Mouse (Mus musculus) neural tube, embryonic 12.5 days (tissue): Measurements from ENCODE around the gene Bahcc1. TPM values are rescaled to one million over a fixed set of nuclear protein-coding genes. Genes with fewer than 3 reads are reported as not detected.

Experiments
- ATAC-seq: fragments of 200-750 bp; cut with Nextera tagmentation; 2 replicates; pipeline ENCODE4 v1.8.0; 2017; ENCODE audit warnings: low read depth, mild to moderate bottlenecking, moderate TSS enrichment, moderate library complexity; ENCODE audit not compliant: low FRiP score
- H3K27ac ChIP-seq: fragments of 300-500 bp; sonication (generic); 2 replicates; pipeline ENCODE4 v1.5.1; 2016
- H3K27me3 ChIP-seq: fragments of 300-500 bp; sonication (generic); replicated peaks from 2 replicates; pipeline ENCODE4 v1.6.1; 2016; ENCODE audit warnings: mild to moderate bottlenecking
- H3K36me3 ChIP-seq: fragments of 300-500 bp; sonication (generic); 2 replicates; pipeline ENCODE4 v1.6.1; 2016; ENCODE audit warnings: mild to moderate bottlenecking
- H3K4me1 ChIP-seq: fragments of 300-500 bp; sonication (generic); 2 replicates; pipeline ENCODE4 v1.6.1; 2016
- H3K4me2 ChIP-seq: fragments of 300-500 bp; sonication (generic); replicated peaks from 2 replicates; pipeline ENCODE4 v1.6.1; 2016; ENCODE audit warnings: mild to moderate bottlenecking
- H3K4me3 ChIP-seq: fragments of 300-500 bp; sonication (generic); 2 replicates; pipeline ENCODE4 v1.5.1; 2016
- H3K9ac ChIP-seq: fragments of 300-500 bp; sonication (generic); 2 replicates; pipeline ENCODE4 v1.6.1; 2016; ENCODE audit warnings: mild to moderate bottlenecking
- H3K9me3 ChIP-seq: fragments of 300-500 bp; sonication (generic); 2 replicates; pipeline ENCODE4 v1.6.1; 2016; ENCODE audit warnings: mild to moderate bottlenecking
- WGBS: fragments of 180-500 bp; shearing (Covaris S2); methylation state at CpG from one replicate; pipeline ENCODE4 v1.1.7; 2016; 5-methylcytosine and 5-hydroxymethylcytosine counted together
- polyA plus RNA-seq: library from polyadenylated mRNA; unstranded; fragments of >200 nt; fragmentation: Nextera tagmentation; extraction: Ambion mirVana; gene quantifications from 2 replicates; pipeline ENCODE4 v1.2.1, GENCODE M21; 2016

The Bahcc1 gene
- polyA plus RNA-seq, 1 experiment from 2014 or later: 21.6 TPM

DNA sequence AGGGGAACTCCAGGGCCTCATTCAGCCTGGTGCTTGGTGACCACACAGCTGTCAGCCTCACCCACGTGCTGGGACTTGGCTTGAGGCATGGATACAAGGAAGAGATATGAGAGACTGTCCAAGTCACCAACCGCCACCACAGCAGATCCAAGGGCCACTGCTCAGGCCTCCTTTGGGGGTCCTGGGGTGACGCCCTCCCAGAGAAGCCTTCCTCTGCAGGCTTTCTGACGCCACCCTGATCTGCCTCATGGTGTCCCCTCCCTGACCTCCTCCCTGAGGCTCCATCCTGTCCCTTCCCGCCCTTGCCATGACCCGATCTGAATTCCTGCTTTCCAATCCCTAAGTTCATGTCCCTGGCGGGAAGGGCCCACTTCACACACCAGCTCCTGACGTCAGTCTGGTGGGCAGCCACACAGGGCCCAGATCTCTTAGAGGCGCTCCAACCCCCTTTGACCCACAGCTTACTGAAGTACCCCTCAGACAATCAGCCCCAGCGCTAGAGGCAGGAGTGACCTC, 17.0 kb upstream of the Bahcc1 start:
- H3K4me2 ChIP-seq: peak overlapping the region; percentile 39; the same call in 1 of the 2 replicates
- H3K4me3 ChIP-seq: no peak overlapping the region
- peak overlapping the region; percentile 91 for H3K27ac ChIP-seq
- no peaks in the 10 kb centered on the region for H3K36me3 ChIP-seq
- 42% methylated on average over 10 of the region's 10 CpGs for WGBS
- H3K9ac ChIP-seq: no peak overlapping the region
- H3K9me3 ChIP-seq: no peaks in the 10 kb centered on the region
- 0 out of 2 replicates have a peak, but pooled peaks have one; percentile 41 for ATAC-seq
- peaks cover 41% of the 10 kb centered on the region for H3K4me1 ChIP-seq
- H3K27me3 ChIP-seq: no peaks in the 10 kb centered on the region

DNA sequence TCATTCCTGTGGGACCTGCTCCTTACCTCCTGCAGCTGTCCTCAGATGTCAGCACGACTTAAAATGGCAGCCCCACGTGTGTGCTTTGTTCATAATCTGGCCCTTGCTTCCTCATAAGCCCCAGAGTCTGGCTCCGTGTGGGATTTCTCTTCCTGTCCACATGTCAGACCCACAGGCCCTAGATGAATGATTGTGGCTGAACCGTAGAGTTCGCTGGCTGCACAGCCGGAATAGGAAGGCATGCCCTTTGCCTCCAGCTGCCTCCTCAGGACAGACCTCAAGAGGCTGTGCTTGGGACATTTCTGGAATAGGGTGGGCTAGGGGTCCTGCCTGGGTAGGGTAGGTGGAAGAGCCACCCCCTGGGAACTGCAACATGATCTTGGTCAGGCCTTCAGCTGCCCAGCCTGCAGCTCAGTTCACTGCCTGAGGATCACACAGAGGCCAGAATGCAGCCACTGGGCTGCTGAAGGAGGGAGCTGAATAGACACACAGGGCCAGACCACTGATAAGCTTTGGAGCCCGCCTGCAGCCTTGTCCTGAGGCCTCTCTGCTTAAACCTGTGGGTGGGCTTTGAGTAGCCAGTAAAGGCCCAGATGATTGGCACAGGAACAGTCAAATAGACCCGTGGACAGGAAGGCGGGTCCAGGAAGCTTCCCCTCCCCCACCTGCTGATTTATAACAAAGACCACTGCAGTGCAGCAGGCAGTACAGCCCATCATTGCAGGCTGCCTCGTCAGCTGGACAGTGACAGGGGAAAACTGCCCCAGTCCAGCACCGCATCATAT, 16.0 kb upstream of the Bahcc1 start:
- Histone ChIP-seq H3K4me1 (peaks cover 51% of the 10 kb centered on the region), H3K4me2 (peak overlapping the region; percentile 39), H3K27me3 (no peaks in the 10 kb centered on the region), H3K27ac (peak overlapping the region; percentile 91), H3K9me3 (no peaks in the 10 kb centered on the region), H3K4me3 (peak overlapping the region; percentile 3; the same call in 1 of the 2 replicates), H3K36me3 (no peaks in the 10 kb centered on the region), H3K9ac (peak overlapping the region; percentile 49)
- peak; percentile 91 for ATAC-seq
- WGBS: 6% methylated on average over 11 of the region's 11 CpGs

DNA sequence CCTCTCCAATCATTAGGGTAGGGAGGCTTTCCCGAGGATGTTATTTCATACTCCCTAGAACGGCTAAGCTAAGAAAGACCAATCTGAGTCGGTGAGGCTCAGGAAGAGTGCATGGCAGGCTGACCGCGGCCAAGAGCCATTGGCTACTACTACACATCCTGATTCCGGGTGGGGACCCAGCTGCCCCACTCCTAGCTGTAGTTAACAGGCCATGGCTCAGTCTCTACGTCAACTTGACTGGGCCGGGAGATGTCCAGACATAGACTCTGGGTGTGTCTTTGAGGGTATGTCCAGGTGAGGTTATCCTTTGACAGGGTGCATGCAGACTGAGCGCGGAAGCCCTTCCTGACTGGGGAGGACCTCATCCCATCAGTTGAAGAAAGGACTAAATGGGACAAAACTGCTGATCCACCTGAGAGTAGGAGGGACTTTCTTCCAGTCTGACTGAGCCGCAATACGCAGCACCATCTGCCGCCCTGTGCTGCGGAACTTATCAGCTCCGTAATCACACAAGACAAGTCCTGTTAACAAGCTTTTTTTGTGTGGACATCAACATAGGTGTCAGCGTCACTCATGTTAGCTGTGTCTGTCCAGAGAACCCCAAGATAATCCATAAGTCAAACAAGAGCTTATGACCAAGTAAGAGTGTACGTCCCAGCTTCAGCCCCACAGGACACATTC, 14.4 kb upstream of the Bahcc1 start:
- no peak overlapping the region; the same call in 1 of the 2 replicates for H3K4me2 ChIP-seq
- peaks cover 57% of the 10 kb centered on the region for H3K4me1 ChIP-seq
- ATAC-seq: no peak
- WGBS: 89% methylated on average over 17 of the region's 17 CpGs
- no peaks in the 10 kb centered on the region for H3K36me3 ChIP-seq
- no peak overlapping the region for H3K4me3 ChIP-seq
- H3K27ac ChIP-seq: no peak overlapping the region
- no peaks in the 10 kb centered on the region for H3K9me3 ChIP-seq
- no peak overlapping the region for H3K9ac ChIP-seq
- H3K27me3 ChIP-seq: no peaks in the 10 kb centered on the region

DNA sequence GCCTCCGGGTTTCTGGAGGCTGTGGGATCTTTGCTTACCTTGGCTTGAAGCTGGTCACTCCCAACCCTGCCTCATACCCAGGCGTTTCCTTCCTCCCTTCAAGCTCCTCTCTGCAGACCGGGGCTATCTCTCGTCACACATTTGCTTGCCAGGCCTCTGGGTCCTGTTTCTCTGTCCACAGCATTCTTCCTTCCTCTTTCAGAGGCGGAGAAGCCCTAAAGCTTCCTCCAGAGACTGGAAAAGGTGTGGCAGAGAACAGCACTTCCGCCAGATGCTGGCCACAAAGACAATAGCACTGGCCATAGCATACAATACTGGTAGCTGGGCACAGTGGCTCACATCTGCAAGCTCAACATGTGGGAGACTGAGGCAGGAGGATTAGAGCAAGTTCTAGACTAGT, 13.8 kb upstream of the Bahcc1 start:
- H3K36me3 ChIP-seq: no peaks in the 10 kb centered on the region
- no peak overlapping the region for H3K4me2 ChIP-seq
- no peaks in the 10 kb centered on the region for H3K9me3 ChIP-seq
- ATAC-seq: no peak
- H3K4me1 ChIP-seq: peaks cover 64% of the 10 kb centered on the region
- no peaks in the 10 kb centered on the region for H3K27me3 ChIP-seq
- no peak overlapping the region for H3K4me3 ChIP-seq
- no peak overlapping the region for H3K27ac ChIP-seq
- WGBS: 78% methylated on average over 6 of the region's 6 CpGs
- H3K9ac ChIP-seq: no peak overlapping the region

DNA sequence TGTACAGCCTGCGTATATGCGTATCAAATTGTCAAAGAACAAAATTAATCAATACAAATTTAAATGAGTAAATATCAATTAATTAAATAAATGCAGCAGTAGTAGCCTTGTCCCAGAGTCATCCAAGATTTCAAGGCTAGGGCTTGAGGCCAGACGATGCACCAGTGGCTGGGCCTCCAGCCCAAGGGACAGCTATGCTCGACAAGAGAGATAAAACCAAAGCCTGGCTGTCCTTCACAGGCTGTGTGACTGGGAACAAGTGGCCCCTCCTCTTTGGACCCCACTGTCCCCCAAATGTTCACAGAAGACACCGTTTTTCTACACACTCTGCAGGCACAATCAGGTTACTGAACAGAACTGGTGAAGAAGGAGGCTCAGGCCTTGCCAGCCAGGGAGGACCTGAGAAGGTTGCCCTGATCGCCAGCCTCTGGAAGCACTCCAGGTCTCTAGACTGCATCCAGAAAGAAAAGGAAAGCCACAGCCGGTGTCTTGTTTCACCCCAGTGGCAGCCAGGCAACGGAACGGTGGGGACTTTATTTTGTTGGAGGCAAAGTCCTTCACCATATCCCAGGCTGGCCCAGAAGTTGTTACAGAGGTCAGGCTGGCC, 12.7 kb upstream of the Bahcc1 start:
- 54% methylated on average over 9 of the region's 9 CpGs for WGBS
- Histone ChIP-seq H3K4me1 (peaks cover 74% of the 10 kb centered on the region), H3K9me3 (no peaks in the 10 kb centered on the region), H3K27ac (no peak overlapping the region), H3K4me3 (no peak overlapping the region), H3K4me2 (0 out of 2 replicates have a peak overlapping the region, but pooled peaks have one; percentile 1), H3K36me3 (no peaks in the 10 kb centered on the region), H3K9ac (no peak overlapping the region), H3K27me3 (no peaks in the 10 kb centered on the region)
- no peak for ATAC-seq

DNA sequence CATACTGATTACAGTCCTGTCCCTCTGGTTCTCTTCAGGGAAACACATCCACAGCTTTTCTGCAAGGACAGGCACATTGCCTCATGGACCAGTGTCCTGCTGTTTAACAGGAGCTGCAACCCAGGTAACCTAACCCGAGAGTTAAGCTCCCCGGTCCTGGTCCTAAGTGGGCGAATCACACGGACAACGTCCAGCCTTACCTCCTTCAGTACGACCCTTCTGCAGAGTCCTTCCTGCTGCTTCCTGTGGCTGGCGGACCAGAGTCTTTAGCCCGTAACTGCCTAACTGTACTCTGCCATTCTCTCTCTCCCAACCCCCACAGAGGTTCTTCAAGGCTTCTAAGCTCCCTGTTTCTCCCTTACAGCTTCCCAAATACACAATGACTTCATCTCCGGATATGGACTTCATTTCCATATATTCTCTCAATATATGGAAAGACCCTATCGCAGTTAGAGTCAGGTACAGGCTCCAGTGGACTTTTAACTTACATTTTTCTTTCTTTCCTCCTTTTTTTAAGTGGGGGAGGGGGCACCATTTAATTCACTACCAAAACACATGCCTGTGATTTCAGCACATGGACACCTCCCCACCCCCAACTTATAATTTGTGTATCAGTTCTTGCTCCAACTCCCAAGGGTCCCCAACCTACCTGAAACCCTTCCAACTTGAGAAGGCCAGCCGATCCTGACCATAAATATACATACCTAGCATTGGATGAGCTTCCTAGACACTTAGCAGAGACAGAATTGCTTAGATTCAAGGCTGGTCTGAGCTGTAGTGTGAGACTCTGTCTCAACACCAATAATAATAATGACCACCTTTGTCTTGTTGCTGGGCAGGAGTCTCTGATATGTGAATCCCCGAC, 11.6 kb upstream of the Bahcc1 start:
- no peaks in the 10 kb centered on the region for H3K9me3 ChIP-seq
- H3K27ac ChIP-seq: no peak overlapping the region
- no peak overlapping the region; the same call in 1 of the 2 replicates for H3K9ac ChIP-seq
- 54% methylated on average over 12 of the region's 12 CpGs for WGBS
- H3K4me3 ChIP-seq: no peak overlapping the region
- no peak for ATAC-seq
- H3K4me1 ChIP-seq: peaks cover 76% of the 10 kb centered on the region
- H3K4me2 ChIP-seq: no peak overlapping the region
- no peaks in the 10 kb centered on the region for H3K36me3 ChIP-seq
- no peaks in the 10 kb centered on the region for H3K27me3 ChIP-seq

DNA sequence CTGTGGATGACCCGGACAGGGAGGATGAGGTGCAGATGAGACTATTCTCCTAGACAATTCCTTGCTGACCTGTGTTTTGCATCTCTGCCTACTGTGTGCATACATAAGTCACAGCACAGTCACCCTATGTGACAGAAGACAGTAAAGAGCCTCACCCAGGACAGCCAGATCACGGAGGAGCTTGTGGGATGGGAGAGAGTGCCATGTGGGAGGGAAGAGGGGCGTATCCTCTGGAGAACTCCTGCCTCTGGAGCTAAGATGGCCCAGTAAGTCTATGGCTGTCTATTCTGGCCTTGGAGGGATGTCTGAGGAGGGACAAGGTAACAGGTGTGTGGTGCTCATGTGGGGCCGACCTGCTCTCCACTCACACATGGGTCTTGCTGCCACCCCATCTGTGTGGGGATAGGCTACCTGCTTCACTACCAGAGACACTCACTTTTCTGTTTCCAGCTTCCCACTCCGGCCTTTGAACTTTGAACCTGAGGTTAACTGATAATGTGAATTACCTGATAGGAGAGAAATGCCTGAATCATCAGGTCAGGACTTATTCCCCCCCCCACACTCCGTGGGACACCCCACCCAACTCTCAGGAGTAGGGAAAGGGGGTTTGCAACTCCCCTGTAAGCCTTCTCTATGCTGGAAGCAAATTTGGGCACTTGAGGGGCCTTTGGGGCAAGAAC, 10.2 kb upstream of the Bahcc1 start:
- H3K27ac ChIP-seq: no peak overlapping the region

DNA sequence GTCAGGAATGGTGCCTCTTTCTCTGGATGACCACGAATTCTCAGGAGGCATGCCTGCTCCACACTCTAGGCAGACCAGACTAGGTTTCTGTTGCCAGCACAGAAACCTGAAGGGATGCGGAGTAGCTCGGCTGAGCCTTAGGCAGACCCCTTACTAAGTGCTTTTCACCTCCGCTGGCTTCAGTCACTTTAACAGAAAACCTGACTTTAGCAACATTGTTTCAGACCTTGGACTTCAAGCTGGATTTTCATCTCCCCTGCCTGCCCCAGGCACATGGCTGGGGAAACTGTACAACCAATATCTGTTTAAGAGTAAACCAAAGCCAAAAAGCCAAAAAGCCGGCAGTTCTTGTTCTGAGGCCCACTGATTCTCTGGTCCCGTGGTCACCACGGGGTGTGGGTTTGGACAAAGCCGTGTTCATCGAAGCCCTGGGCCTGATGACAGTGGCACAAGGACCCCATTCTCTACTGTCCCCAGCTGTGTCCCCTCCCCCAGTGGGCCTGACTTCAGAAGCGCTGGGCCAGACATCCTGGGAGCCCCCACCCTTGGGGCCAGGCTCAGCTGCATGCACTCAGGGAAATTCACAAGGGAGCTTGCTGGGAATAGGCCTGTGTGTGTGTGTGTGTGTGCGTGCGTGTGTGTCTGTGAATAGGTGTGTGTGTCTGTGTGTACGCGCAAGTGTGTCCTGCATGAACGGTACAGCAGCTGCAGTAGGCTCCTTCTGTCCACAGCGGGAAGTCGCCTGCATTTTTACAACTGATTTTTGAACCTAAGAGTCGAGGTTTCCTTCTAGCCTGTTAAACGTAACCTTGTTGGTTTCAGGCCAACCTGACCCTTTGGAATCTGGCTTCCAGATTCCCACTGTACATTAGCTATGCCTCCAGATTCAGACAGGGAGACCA, 8.9 kb upstream of the Bahcc1 start:
- Histone ChIP-seq H3K9ac (peak overlapping the region; percentile 60), H3K4me3 (no peak overlapping the region), H3K4me1 (peaks cover 81% of the 10 kb centered on the region), H3K27ac (peak overlapping the region; percentile 89), H3K36me3 (no peaks in the 10 kb centered on the region), H3K9me3 (no peaks in the 10 kb centered on the region), H3K27me3 (no peaks in the 10 kb centered on the region), H3K4me2 (peak overlapping the region; percentile 78)
- peak; percentile 77 for ATAC-seq
- WGBS: 31% methylated on average over 19 of the region's 19 CpGs

More for the DNA sequence above, 10.2 kb upstream of the Bahcc1 start:
- H3K27me3 ChIP-seq: no peaks in the 10 kb centered on the region
- H3K4me1 ChIP-seq: peaks cover 76% of the 10 kb centered on the region
- 85% methylated on average over 6 of the region's 6 CpGs for WGBS
- no peak overlapping the region for H3K4me3 ChIP-seq
- H3K9ac ChIP-seq: no peak overlapping the region
- no peaks in the 10 kb centered on the region for H3K9me3 ChIP-seq
- H3K4me2 ChIP-seq: no peak overlapping the region
- no peaks in the 10 kb centered on the region for H3K36me3 ChIP-seq
- ATAC-seq: no peak

DNA sequence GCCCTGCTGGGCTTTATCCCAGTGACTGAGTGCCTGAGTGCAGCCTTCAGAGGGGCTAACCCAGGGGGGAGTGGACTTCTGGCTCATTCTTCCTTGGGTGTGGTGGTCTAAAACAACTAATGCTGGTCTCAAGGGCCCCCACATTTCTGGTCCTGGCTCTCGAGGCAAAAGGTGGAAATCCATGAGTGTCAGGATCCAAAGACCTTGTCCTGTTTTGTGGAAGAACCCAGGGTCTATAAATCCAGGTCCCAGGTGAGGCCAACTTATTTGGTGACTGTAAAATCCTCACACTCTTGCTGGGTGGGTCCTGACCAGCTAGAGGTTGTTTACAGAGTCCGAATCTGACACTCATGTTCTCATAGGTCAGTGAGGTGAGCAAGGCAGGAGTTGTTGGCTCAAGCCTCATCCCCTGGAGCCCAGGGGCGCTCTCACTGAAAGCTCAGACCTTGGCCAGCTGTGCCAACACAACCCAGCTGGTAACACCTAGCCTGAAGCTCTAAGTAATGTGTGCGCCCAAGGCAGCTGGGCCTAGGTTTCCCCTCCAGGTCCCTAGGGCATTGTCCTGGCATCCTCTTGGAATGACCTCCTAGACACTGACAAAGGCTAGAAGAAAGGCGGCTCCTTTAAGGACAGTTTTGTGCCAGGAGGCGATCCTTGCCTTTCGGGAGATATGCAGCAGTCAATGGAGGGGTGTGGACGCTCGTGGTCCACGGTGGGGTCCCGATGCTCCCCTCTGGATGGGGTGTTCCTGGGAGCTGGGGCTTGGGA, 8.1 kb upstream of the Bahcc1 start:
- no peaks in the 10 kb centered on the region for H3K36me3 ChIP-seq
- ATAC-seq: no peak
- H3K4me3 ChIP-seq: peak overlapping the region; percentile 15
- peak overlapping the region; percentile 60 for H3K9ac ChIP-seq
- H3K27me3 ChIP-seq: no peaks in the 10 kb centered on the region
- H3K4me2 ChIP-seq: peak overlapping the region; percentile 78
- peak overlapping the region; percentile 89 for H3K27ac ChIP-seq
- 19% methylated on average over 11 of the region's 11 CpGs for WGBS
- H3K4me1 ChIP-seq: peaks cover 89% of the 10 kb centered on the region
- H3K9me3 ChIP-seq: no peaks in the 10 kb centered on the region
